Mouse (Mus musculus) olfactory bulb, adult 2 months (tissue): Measurements from ENCODE around the gene Haus3. TPM values are rescaled to one million over a fixed set of nuclear protein-coding genes. Genes with fewer than 3 reads are reported as not detected.

Source experiments
- H3K27ac ChIP-seq: fragments of 200-500 bp; 2 replicates; pipeline ENCODE4 v1.5.1; 2012; ENCODE audit warnings: low read depth, low read length; ENCODE audit not compliant: insufficient read depth
- H3K4me1 ChIP-seq: fragments of 200-500 bp; 2 replicates; pipeline ENCODE4 v1.6.1; 2012; ENCODE audit warnings: low read length; ENCODE audit not compliant: control insufficient read depth, insufficient read depth
- H3K4me3 ChIP-seq: fragments of 200-500 bp; 2 replicates; pipeline ENCODE4 v1.5.1; 2012; ENCODE audit warnings: mild to moderate bottlenecking, low read depth, low read length, moderate library complexity; ENCODE audit not compliant: insufficient read depth
- CTCF ChIP-seq: fragments of 200-500 bp; IDR thresholded peaks from 2 replicates; pipeline ENCODE4 v1.5.1; 2012; ENCODE audit warnings: low read depth, mild to moderate bottlenecking, low read length, moderate library complexity; ENCODE audit not compliant: insufficient read depth
- POLR2A ChIP-seq: fragments of 200-500 bp; IDR thresholded peaks from 2 replicates; pipeline ENCODE4 v1.6.1; 2012; ENCODE audit warnings: mild to moderate bottlenecking, low read depth, low read length, moderate library complexity; ENCODE audit not compliant: insufficient read depth
- WGBS: fragments of 180-500 bp; shearing (Covaris S2); methylation state at CpG from one replicate; pipeline ENCODE4 v1.1.7; 2018; 5-methylcytosine and 5-hydroxymethylcytosine counted together
- polyA plus RNA-seq: library from polyadenylated mRNA; stranded (reverse); fragments of >200 nt; gene quantifications from 2 replicates; pipeline ENCODE4 v1.2.4, GENCODE M21; 2012; ENCODE audit warnings: low replicate concordance; ENCODE audit not compliant: missing spikeins, insufficient read depth, insufficient read length

Haus3 gene
- polyA plus RNA-seq, 1 experiment, result not detected

GRCm38 (mm10) chr5:34105681-34106080, 63.6 kb downstream of the Haus3 start:
- Histone ChIP-seq H3K27ac (no peak overlapping the region), H3K4me3 (no peak overlapping the region), H3K4me1 (no peaks in the 10 kb centered on the region)
- TF ChIP-seq CTCF (no peak), POLR2A (no peak)
- 34% methylated on average over 1 of the region's 1 CpGs for WGBS

Other genes starting within 250 kb of the Haus3 start
- not detected in 2 replicates for gene Nelfa, start 233.1 kb downstream of the Haus3 start, polyA plus RNA-seq
- gene Gm1673, start 186.1 kb downstream of the Haus3 start, polyA plus RNA-seq, result not detected in 2 replicates
- gene Nat8l, start 173.5 kb downstream of the Haus3 start, polyA plus RNA-seq, result 93.3 TPM in 1 of 2 replicates, not detected in the other
- gene Poln, start 79 bp downstream of the Haus3 start, polyA plus RNA-seq, result not detected in 2 replicates
- 230 TPM in 1 of 2 replicates, not detected in the other for gene Mxd4, start 18.2 kb upstream of the Haus3 start, polyA plus RNA-seq
- gene Zfyve28, start 118.9 kb upstream of the Haus3 start, polyA plus RNA-seq, result not detected in 2 replicates
- gene Cfap99, start 119.1 kb upstream of the Haus3 start, polyA plus RNA-seq, result not detected in 2 replicates
- 159 TPM in 1 of 2 replicates, not detected in the other for gene Rnf4, start 166.8 kb upstream of the Haus3 start, polyA plus RNA-seq
- gene Fam193a, start 200.4 kb upstream of the Haus3 start, polyA plus RNA-seq, result not detected in 2 replicates